Mouse (Mus musculus) midbrain, embryonic 10.5 days (tissue): ENCODE data around the gene Iqcf6. TPM values are rescaled to one million over a fixed set of nuclear protein-coding genes. Genes with fewer than 3 reads are reported as not detected.
"Not testable (repeated sequence)": the region's sequence is repeated elsewhere in the genome, so short reads cannot be mapped to it uniquely, and the experiment has no call there.

ENCODE experiments used
- DNase-seq: peaks from one replicate; pipeline ENCODE4 v3.0.0-alpha.2; 2017; ENCODE audit warnings: low spot score
- H3K27ac ChIP-seq: fragments of 300-500 bp; sonication (generic); replicated peaks from 2 replicates; pipeline ENCODE4 v1.5.1; 2016; ENCODE audit warnings: mild to moderate bottlenecking
- H3K27me3 ChIP-seq: fragments of 300-500 bp; sonication (generic); 2 replicates; pipeline ENCODE4 v1.6.1; 2016; ENCODE audit warnings: low read depth, mild to moderate bottlenecking; ENCODE audit not compliant: poor library complexity, severe bottlenecking
- H3K36me3 ChIP-seq: fragments of 300-500 bp; sonication (generic); 2 replicates; pipeline ENCODE4 v1.6.1; 2016; ENCODE audit warnings: mild to moderate bottlenecking, moderate library complexity
- H3K4me1 ChIP-seq: fragments of 300-500 bp; sonication (generic); 2 replicates; pipeline ENCODE4 v1.6.1; 2016
- H3K4me3 ChIP-seq: fragments of 300-500 bp; sonication (generic); 2 replicates; pipeline ENCODE4 v1.5.1; 2016; ENCODE audit warnings: mild to moderate bottlenecking, moderate library complexity
- H3K9me3 ChIP-seq: fragments of 300-500 bp; sonication (generic); replicated peaks from 2 replicates; pipeline ENCODE4 v1.6.1; 2016; ENCODE audit warnings: mild to moderate bottlenecking
- WGBS: fragments of 180-500 bp; shearing (Covaris S2); methylation state at CpG from one replicate; pipeline ENCODE4 v1.1.7; 2016; 5-methylcytosine and 5-hydroxymethylcytosine counted together
- polyA plus RNA-seq: library from polyadenylated mRNA; unstranded; fragments of >200 nt; fragmentation: Nextera tagmentation; extraction: Ambion mirVana; gene quantifications from 2 replicates; pipeline ENCODE4 v1.2.1, GENCODE M21; 2016

The Iqcf6 gene
- polyA plus RNA-seq = not detected in 2 replicates

DNA sequence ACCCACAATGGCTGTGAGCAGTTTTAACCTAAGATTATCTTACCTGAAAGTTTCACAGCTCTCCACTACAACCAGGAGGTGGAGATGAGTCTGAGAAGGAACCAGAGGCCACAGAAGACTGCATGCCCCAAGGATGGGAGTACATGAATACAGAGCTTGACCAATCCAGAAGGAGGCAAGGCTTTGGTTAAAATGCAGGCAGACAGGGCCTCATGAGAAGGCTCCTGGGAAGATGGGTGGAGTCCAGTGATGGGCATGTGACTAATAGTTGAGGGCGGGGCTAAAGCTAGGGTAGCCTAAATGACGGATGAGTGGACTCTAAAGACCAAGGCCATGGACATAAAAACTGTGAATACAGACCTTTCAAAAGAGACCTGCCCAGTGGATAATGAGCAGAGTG is at the start of gene Iqcf6:
Iqcf6 (plus strand) TSS at position 301 of the 400 bp plus-strand sequence.
- Histone ChIP-seq H3K27ac (no peak within 1 kb of the TSS), H3K27me3 (no peaks in the 10 kb centered on the region), H3K36me3 (no peaks in the 10 kb centered on the region), H3K4me3 (no peak within 1 kb of the TSS), H3K4me1 (no peaks in the 10 kb centered on the region), H3K9me3 (no peaks in the 10 kb centered on the region)
- 80% methylated on average over 2 of the region's 2 CpGs for WGBS
- no peak for DNase-seq

DNA sequence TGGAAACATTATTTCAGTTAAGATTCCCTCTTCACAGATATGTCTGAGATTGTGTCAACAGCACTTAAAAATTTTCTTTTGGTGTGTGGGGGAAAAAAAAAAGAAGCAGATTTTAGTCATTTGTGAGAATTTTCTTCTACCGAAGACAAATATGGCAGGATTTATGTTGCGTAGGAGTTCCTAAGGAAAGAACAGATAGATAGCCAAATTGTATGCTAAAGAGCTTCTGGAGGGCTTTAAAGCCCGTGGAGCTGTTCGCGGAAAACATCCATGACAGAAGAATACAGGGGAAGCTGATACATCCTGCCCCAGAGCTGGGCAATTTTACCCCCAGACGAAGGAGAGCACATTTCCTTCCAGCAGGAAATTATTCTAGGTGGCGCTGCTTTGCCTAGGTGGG is 46.4 kb upstream of the Iqcf6 start:
- no peaks in the 10 kb centered on the region for H3K36me3 ChIP-seq
- WGBS = 86% methylated on average over 7 of the region's 7 CpGs
- H3K4me1 ChIP-seq = no peaks in the 10 kb centered on the region
- no peak for DNase-seq
- H3K9me3 ChIP-seq = no peaks in the 10 kb centered on the region
- H3K27me3 ChIP-seq = no peaks in the 10 kb centered on the region
- no peak overlapping the region for H3K27ac ChIP-seq
- H3K4me3 ChIP-seq = no peak overlapping the region

DNA sequence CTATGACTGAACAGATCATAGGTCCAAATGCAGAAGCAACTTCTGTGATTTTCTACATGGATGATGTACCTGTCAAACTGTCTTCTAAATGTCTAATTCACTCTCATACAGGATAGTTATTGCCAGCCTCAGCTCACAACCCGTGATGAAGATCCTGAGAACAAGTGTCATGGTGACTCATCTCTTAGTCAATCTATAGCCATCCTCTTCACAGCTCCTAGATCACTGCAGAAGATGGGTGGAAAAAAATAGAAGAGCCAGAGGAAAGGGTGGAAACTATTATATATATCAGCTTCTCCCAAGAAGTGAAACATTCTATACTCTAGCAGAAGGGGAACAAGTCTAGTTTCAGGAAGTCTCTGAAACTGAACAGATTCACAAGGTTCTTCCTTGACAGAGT is 43.8 kb upstream of the Iqcf6 start:
- no peaks in the 10 kb centered on the region for H3K27me3 ChIP-seq
- no peak for DNase-seq
- H3K36me3 ChIP-seq = no peaks in the 10 kb centered on the region
- H3K4me3 ChIP-seq = no peak overlapping the region
- WGBS = 70% methylated on average over 1 of the region's 1 CpGs
- H3K9me3 ChIP-seq = no peaks in the 10 kb centered on the region
- no peak overlapping the region for H3K27ac ChIP-seq
- H3K4me1 ChIP-seq = no peaks in the 10 kb centered on the region

DNA sequence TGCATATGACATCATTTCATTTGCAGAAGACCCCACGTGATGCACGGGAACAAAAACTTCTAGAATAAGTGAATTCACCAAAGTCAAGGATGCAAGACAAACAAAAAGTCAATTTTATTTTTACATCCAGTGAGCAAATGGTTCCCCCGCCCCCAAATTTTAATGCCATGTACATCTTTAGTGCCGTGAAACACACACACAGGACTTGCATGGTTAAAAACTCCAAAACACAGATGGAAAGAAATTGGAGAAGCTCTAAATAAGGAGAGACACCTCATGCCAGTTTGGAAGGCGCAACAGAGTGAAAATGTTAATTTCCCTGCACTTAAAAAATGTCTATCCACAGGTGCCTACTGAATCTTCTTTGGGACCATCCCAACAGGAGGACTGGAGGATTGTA is 34.2 kb upstream of the Iqcf6 start:
- Histone ChIP-seq H3K9me3 (no peaks in the 10 kb centered on the region), H3K36me3 (no peaks in the 10 kb centered on the region), H3K4me1 (no peaks in the 10 kb centered on the region), H3K27ac (no peak overlapping the region), H3K4me3 (no peak overlapping the region), H3K27me3 (no peaks in the 10 kb centered on the region)
- DNase-seq = no peak
- 94% methylated on average over 5 of the region's 5 CpGs for WGBS

DNA sequence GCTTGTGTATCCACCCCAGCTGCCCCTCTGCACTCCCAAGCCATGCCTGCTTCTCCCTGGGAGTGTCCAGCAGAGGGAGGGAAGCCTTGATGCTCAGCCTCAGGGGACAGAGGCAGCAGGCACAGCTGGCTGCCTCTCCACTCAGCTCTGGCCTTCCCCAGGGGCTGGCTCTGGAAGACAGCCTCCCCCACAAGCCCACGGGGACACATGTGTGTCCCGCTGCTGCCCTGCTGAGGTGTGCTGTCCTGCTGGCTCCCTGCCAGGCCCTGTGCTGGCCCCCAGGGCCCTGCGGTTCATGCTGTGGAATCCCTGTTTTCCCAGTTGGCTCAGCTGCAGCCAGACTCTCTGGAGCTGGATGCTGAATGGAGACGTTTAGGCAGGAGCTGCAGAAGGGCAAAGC is 31.0 kb upstream of the Iqcf6 start:
- not testable (repeated sequence) for DNase-seq, H3K27me3 ChIP-seq, H3K4me3 ChIP-seq, H3K4me1 ChIP-seq, H3K36me3 ChIP-seq, H3K9me3 ChIP-seq, H3K27ac ChIP-seq
- 39% methylated on average over 4 of the region's 4 CpGs for WGBS

DNA sequence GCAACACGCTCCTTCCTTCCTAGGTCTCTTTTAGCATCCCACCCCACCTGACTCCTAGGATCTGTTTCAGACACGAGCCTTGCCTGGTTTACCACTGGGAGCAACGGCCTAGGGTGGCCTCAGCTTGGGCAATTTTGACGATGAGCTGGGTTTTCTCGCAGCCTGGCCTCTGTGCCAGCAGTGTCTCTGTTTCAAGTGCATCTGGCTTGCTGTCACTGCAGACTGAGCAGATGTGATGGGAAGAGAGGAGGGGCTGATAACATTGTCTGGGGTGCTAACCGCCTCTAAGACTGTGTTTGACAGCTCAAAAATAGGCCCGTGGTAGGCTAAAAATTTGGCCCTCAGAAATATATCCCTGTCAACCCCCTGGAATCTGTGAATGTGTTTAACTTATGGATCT is 30.5 kb upstream of the Iqcf6 start:
- no peaks in the 10 kb centered on the region for H3K36me3 ChIP-seq
- 75% methylated on average over 7 of the region's 7 CpGs for WGBS

DNA sequence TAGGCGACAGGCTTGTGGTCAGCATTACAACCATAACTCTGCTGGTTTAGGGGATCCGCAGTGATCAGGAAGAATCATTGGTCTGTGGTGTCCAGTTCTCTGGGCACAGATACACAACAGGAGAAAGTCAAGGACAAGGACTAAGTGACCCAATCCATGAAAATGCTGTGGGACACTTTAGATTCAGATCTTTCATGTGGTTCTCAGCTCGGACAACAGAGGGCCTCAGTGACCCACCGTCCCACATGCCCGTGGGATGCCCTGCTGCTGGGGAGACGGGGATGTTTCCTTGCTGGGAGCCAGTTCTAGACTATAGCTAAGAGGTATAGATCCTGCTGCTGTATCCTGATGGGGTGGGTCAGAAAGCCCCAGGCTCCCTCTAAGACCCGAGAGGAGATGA is 27.9 kb upstream of the Iqcf6 start:
- no peak for DNase-seq
- Histone ChIP-seq H3K4me1 (no peaks in the 10 kb centered on the region), H3K27me3 (no peaks in the 10 kb centered on the region), H3K36me3 (no peaks in the 10 kb centered on the region), H3K9me3 (no peaks in the 10 kb centered on the region), H3K27ac (no peak overlapping the region), H3K4me3 (no peak overlapping the region)
- 42% methylated on average over 7 of the region's 7 CpGs for WGBS

More for the DNA sequence above, 30.5 kb upstream of the Iqcf6 start:
- Histone ChIP-seq H3K4me3 (no peak overlapping the region), H3K27me3 (no peaks in the 10 kb centered on the region), H3K9me3 (no peaks in the 10 kb centered on the region), H3K4me1 (no peaks in the 10 kb centered on the region), H3K27ac (no peak overlapping the region)
- no peak for DNase-seq

DNA sequence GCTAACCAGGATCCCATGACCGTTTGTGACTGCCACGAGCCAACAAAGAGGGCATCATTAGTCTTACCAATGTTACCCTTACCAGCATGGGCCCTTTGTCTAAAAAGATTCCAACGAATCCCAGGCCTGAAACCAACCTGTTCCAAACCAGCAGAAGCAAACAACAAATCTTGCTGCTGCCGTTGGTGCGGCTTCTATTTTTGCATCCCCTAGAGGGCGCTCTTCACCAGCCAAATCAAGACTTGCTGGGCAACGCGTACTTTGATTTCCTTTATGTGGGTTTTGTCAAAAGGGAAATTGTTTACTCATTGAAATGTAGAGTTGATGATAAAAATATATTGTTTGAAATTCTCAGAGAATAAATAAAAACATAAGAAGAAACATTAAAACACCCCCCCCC is 25.8 kb upstream of the Iqcf6 start:
- H3K36me3 ChIP-seq = no peaks in the 10 kb centered on the region
- H3K4me3 ChIP-seq = no peak overlapping the region
- no peaks in the 10 kb centered on the region for H3K4me1 ChIP-seq
- no peaks in the 10 kb centered on the region for H3K27me3 ChIP-seq
- no peak overlapping the region for H3K27ac ChIP-seq
- H3K9me3 ChIP-seq = no peaks in the 10 kb centered on the region
- peak; percentile 42 for DNase-seq
- WGBS = 32% methylated on average over 8 of the region's 8 CpGs

DNA sequence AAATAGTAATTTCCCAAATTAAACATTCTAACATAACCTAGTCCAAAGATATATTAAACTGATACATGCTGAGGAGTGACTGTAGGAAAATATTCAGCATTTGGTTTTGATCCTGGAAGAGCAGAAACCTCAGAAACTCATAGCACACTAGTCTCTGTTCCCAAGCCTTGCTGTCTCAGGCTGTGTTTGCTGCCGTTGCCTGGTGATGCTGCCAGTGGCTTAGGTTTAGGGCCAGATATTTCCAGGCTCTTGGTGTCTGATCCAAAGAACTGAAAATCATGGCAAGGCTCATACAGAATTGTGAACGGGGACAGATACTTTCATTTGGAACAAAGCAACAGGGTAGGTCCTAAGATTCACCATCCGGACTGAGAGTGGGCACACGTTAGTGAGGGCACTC is 15.7 kb upstream of the Iqcf6 start:
- Histone ChIP-seq H3K4me1 (peaks cover 6% of the 10 kb centered on the region; the same call in 1 of the 2 replicates), H3K4me3 (no peak overlapping the region), H3K9me3 (no peaks in the 10 kb centered on the region), H3K27me3 (no peaks in the 10 kb centered on the region), H3K36me3 (no peaks in the 10 kb centered on the region), H3K27ac (no peak overlapping the region)
- DNase-seq = no peak
- 88% methylated on average over 4 of the region's 4 CpGs for WGBS

DNA sequence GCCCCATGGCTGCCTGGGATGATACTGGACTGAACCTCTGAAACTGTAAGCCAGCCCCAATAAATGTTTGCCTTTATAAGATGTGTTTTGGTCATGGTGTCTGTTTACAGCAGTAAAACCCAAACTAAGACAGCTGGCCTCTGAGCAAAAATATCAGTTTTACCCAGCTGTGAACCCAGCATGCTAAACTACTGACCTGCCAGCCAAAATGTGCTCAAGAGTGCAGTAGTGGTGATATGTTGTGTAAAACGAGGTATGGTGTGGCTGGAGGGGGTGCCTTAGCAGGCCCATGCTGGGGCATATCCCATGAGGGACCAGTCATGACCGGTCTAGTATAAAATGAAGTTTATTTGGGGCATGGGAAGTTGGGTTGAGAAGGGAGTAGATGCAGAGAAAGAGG is 12.4 kb upstream of the Iqcf6 start:
- Histone ChIP-seq H3K36me3 (no peaks in the 10 kb centered on the region), H3K9me3 (no peaks in the 10 kb centered on the region), H3K27ac (no peak overlapping the region), H3K4me3 (no peak overlapping the region), H3K27me3 (no peaks in the 10 kb centered on the region), H3K4me1 (peaks cover 6% of the 10 kb centered on the region; the same call in 1 of the 2 replicates)
- 68% methylated on average over 2 of the region's 2 CpGs for WGBS
- DNase-seq = no peak

DNA sequence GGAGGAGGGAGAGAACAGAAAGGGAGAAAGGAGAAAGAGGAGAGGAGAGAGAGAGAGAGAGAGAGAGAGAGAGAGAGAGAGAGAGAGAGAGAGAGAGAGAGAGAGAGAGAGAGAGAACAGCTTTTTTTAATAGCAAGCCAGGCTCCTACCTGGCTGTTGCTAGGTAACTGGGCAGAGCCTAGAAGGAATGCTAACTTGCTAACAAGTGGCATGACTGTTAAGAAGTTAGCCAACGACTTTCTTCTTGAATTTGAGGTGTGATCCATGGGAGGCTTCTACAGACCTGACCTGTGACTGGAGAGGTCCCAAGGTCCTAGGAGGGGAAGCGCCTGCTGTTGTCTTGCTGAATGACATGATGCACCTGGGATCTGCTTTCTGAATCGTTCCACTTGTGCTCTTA is 11.8 kb upstream of the Iqcf6 start:
- no peak for DNase-seq
- H3K36me3 ChIP-seq = no peaks in the 10 kb centered on the region
- H3K4me1 ChIP-seq = peaks cover 6% of the 10 kb centered on the region; the same call in 1 of the 2 replicates
- H3K9me3 ChIP-seq = peaks cover 6% of the 10 kb centered on the region; the same call in 1 of the 2 replicates
- no peaks in the 10 kb centered on the region for H3K27me3 ChIP-seq
- no peak overlapping the region for H3K4me3 ChIP-seq
- WGBS = 53% methylated on average over 3 of the region's 3 CpGs
- H3K27ac ChIP-seq = no peak overlapping the region

DNA sequence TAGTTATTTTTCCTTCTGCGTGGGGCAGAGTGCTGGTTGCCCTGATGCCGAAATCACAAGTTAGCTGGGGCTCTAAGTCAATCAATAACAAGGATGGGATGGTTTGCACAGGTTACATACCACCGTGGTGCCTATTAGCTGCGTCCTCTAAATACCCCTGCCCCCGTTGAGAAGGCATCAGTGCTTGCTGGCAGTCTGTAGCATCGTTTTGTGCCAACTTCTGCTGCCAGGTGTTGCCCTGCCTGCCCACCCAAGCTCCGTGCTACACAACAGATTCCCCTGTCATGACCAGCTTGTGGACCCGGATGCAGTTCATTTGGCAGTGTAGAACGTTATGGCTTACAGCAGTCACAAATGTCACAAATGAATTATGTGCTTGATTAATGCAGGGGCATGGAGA is 10.1 kb upstream of the Iqcf6 start:
- 89% methylated on average over 9 of the region's 9 CpGs for WGBS
- Histone ChIP-seq H3K4me3 (no peak overlapping the region), H3K27ac (no peak overlapping the region), H3K36me3 (no peaks in the 10 kb centered on the region), H3K9me3 (peaks cover 8% of the 10 kb centered on the region; the same call in 1 of the 2 replicates), H3K27me3 (no peaks in the 10 kb centered on the region), H3K4me1 (peaks cover 6% of the 10 kb centered on the region; the same call in 1 of the 2 replicates)
- DNase-seq = no peak

DNA sequence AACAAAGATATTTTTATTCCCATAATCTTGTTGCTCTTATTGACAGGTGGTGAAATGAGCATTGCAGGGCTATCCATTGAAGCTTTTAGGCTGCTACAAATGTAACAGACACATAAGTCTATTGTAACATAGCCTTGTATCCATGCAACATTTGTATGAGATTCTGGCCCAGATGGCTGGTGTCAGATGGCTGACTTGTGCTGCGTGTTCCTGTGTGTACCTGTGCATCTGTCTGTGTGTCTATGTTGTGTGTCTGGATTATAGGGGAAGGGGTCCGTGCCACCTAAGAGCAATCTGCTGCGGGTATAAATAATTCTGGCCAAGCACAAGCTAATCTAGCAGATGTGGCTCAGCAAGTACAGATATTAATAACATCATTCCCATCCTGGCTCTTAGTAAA is 8.9 kb upstream of the Iqcf6 start:
- peaks cover 8% of the 10 kb centered on the region; the same call in 1 of the 2 replicates for H3K9me3 ChIP-seq

DNA sequence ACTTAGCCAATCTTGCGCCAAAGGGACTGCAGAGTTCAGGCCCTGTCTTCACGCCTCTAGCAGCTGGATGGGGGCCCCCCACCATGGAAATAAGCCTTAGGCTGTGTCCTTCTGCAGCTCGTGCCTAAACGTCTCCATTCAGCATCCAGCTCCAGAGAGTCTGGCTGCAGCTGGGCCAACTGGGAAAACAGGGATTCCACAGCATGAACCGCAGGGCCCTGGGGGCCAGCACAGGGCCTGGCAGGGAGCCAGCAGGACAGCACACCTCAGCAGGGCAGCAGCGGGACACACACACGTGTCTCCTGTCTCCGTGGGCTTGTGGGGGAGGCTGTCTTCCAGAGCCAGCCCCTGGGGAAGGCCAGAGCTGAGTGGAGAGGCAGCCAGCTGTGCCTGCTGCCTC is 1.4 kb downstream of the Iqcf6 start:
- not testable (repeated sequence) for DNase-seq, H3K9me3 ChIP-seq, H3K4me3 ChIP-seq, H3K36me3 ChIP-seq, H3K27ac ChIP-seq, H3K4me1 ChIP-seq, H3K27me3 ChIP-seq
- WGBS = 33% methylated on average over 8 of the region's 8 CpGs

More for the DNA sequence above, 8.9 kb upstream of the Iqcf6 start:
- Histone ChIP-seq H3K27ac (no peak overlapping the region), H3K4me1 (peaks cover 6% of the 10 kb centered on the region; the same call in 1 of the 2 replicates), H3K27me3 (no peaks in the 10 kb centered on the region), H3K36me3 (no peaks in the 10 kb centered on the region), H3K4me3 (no peak overlapping the region)
- DNase-seq = no peak
- WGBS = 88% methylated on average over 3 of the region's 3 CpGs
